Mouse (Mus musculus) heart, adult 11 months (tissue): Measurements from ENCODE around the gene Gpr182.
"Not testable (repeated sequence)": the region's sequence is repeated elsewhere in the genome, so short reads cannot be mapped to it uniquely, and the experiment has no call there.

Experiments used
- DNase-seq: peaks from one replicate; pipeline ENCODE4 v3.0.0; 2022

The Gpr182 gene

GRCm38 (mm10) chr10:127751548-127751947 is at the start of gene Gpr182:
Gpr182 (minus strand) TSS chr10:127751732.
- peak; percentile 98 for DNase-seq

- peak; percentile 90 for DNase-seq
These were observed 49.4 kb upstream of the Gpr182 start, which contains the start of gene Rdh16 for GRCm38 (mm10) chr10:127800891-127801290. Rdh16 (plus strand) TSS chr10:127801152.

- DNase-seq, result peak; percentile 68
These were observed 47.8 kb upstream of the Gpr182 start for GRCm38 (mm10) chr10:127799295-127799694.

GRCm38 (mm10) chr10:127785411-127785810 is 33.9 kb upstream of the Gpr182 start:
- not testable (repeated sequence) for DNase-seq

GRCm38 (mm10) chr10:127782321-127782720 is 30.8 kb upstream of the Gpr182 start:
- peak; percentile 80 for DNase-seq

GRCm38 (mm10) chr10:127776011-127776410 is 24.5 kb upstream of the Gpr182 start, which contains the start of gene Rdh9:
Rdh9 (plus strand) TSS chr10:127776386.
- DNase-seq, result no peak

- DNase-seq, result peak; percentile 7
These were observed 15.0 kb upstream of the Gpr182 start for GRCm38 (mm10) chr10:127766564-127766963.

- no peak for DNase-seq
These were observed 12.6 kb upstream of the Gpr182 start for GRCm38 (mm10) chr10:127763914-127764680.

- peak; percentile 85 for DNase-seq
These were observed 11.4 kb upstream of the Gpr182 start for GRCm38 (mm10) chr10:127762926-127763325.

- DNase-seq, result peak; percentile 74
These were observed 7.9 kb upstream of the Gpr182 start, which contains the start of the genes Rdh1 and Rdh16f1 for GRCm38 (mm10) chr10:127759181-127760110. Rdh1 (plus strand) TSS chr10:127759721. Rdh16f1 (plus strand) TSS chr10:127759787.

GRCm38 (mm10) chr10:127755770-127756468 is 4.4 kb upstream of the Gpr182 start:
- DNase-seq, result peak; percentile 97

GRCm38 (mm10) chr10:127755246-127755645 is 3.7 kb upstream of the Gpr182 start:
- peak; percentile 93 for DNase-seq

GRCm38 (mm10) chr10:127754566-127755166 is 3.1 kb upstream of the Gpr182 start:
- DNase-seq, result peak; percentile 94

GRCm38 (mm10) chr10:127750136-127750777 is 1.3 kb downstream of the Gpr182 start:
- peak; percentile 92 for DNase-seq

GRCm38 (mm10) chr10:127748847-127749612 is 2.5 kb downstream of the Gpr182 start:
- peak; percentile 98 for DNase-seq

- DNase-seq, result no peak
These were observed 4.3 kb downstream of the Gpr182 start for GRCm38 (mm10) chr10:127747254-127747653.

- no peak for DNase-seq
These were observed 5.6 kb downstream of the Gpr182 start for GRCm38 (mm10) chr10:127745886-127746285.

GRCm38 (mm10) chr10:127744661-127745060 is 6.9 kb downstream of the Gpr182 start:
- DNase-seq, result no peak

- no peak for DNase-seq
These were observed 11.8 kb downstream of the Gpr182 start for GRCm38 (mm10) chr10:127739661-127740161.

- peak; percentile 98 for DNase-seq
These were observed 12.4 kb downstream of the Gpr182 start, which contains the start of gene Zbtb39 for GRCm38 (mm10) chr10:127739083-127739660. Zbtb39 (plus strand) TSS chr10:127739538.
